Mouse (Mus musculus) erythroblast, embryonic 14.5 days (primary cell): ENCODE data around the gene Dxo.

Experiments used
- GATA1 ChIP-seq: IDR thresholded peaks from 2 replicates; pipeline ENCODE4 v1.6.1; 2012; ENCODE audit warnings: low read length, inconsistent platforms, mixed read lengths
- TAL1 ChIP-seq: IDR thresholded peaks from 3 replicates; pipeline ENCODE4 v1.6.1; 2012; ENCODE audit warnings: low read length, inconsistent platforms, mixed read lengths

DNA sequence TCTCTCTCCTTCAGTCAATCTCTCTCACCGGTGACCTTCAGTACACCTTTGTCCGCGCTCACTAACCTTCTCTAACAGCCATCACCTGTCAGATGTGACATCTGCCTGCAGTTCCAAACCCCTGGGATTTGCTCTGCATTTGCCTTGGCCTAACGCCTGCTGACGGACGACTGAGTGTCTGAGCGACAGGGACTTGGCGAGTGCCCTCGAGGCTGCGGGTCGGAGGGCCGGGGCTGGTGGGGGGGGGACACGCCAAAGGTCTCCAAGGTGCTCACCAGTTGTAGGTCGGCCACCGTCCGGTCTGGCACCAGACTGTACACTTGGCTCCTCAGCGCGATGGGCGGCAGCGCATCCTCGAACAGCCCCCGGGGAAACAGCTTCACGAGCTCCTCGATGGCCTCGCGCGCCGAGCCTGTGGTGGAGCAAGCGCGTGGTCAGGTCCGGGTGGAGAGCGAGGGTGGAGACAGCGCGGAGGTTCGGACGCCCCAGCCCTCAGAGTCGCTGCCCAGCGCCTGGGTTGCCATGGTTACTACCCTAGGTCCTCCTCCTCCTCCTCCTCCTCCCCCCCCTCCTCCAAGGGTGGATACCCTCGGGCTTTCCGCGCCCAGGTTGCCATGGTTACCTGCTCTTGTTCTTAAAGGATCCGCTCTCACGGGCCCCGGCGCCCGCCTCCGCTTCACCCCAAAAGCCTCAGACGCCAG lies 514 bp upstream of the Dxo start:
- no peak for TF ChIP-seq GATA1
- no peak for TF ChIP-seq TAL1
